Comparison of ENCODE assay signal across 26 mouse cellular contexts in genomic region chr11:98645946-98646345, GRCm38 (mm10). TPM values are rescaled to one million over a fixed set of nuclear protein-coding genes. Genes with fewer than 3 reads are reported as not detected.
DNase-seq lines count a peak whose midpoint lies in the region; ATAC-seq and TF ChIP-seq lines count a peak whose summit lies in the region.
"Had no signal": no experiment of that assay in that cellular context is flagged by ENCODE, and none has a peak within 500 bp of the region (broad histone marks: within the 10 kb centered on the region; RNA-seq: fewer than 3 reads in every experiment).

No protein-coding gene starts in this region.

- DNase-seq in kidney, adult 11 months: peak; percentile 24
- no peak for DNase-seq in kidney, postnatal 4 days
- DNase-seq in kidney, adult 2 months: peak; percentile 69
- DNase-seq in kidney, postnatal 10 days: no peak
- peak; percentile 61 for DNase-seq in kidney, adult 9 months
- DNase-seq in layer of hippocampus, adult 9-11 months: no peak
- DNase-seq: adrenal gland, adult 8-10 months; adrenal gland, postnatal 14 days; adrenal gland, postnatal 36 days; B cell, adult 2 months; cerebellum, adult 11-12 months; cerebellum, adult 2 months; cerebellum, adult 9-10 months; cerebellum, postnatal 10 days; cerebellum, postnatal 25 days had no signal

- 28% methylated on average over 2 of the region's 2 CpGs for WGBS in kidney, adult 2 months
- WGBS in kidney, embryonic 14.5 days: 75% methylated on average over 2 of the region's 2 CpGs

- H3K4me2 ChIP-seq in kidney, embryonic 14.5 days (replicated peaks; ENCODE audit: low read depth, low read length): no peak overlapping the region
- H3K4me2 ChIP-seq: embryonic facial prominence, embryonic 12.5 days; forebrain, embryonic 13.5 days had no signal

- peaks cover 12% of the 10 kb centered on the region; the same call in 1 of the 2 replicates for H3K4me1 ChIP-seq in kidney, adult 2 months (ENCODE audit: control insufficient read depth, insufficient read depth, low read length)
- H3K4me1 ChIP-seq in kidney, embryonic 14.5 days (ENCODE audit: control insufficient read depth, insufficient read depth, low read length): no peaks in the 10 kb centered on the region
- H3K4me1 ChIP-seq: embryonic facial prominence, embryonic 10.5 days; embryonic facial prominence, embryonic 12.5 days; forebrain, embryonic 13.5 days had no signal

- H3K4me3 ChIP-seq in kidney, adult 2 months (ENCODE audit: insufficient read depth, low read depth, low read length): no peak overlapping the region
- H3K4me3 ChIP-seq in kidney, embryonic 14.5 days (ENCODE audit: low read length): no peak overlapping the region
- H3K4me3 ChIP-seq: embryonic facial prominence, embryonic 10.5 days; embryonic facial prominence, embryonic 12.5 days; forebrain, embryonic 13.5 days had no signal

- TF ChIP-seq CTCF in kidney, adult 2 months (conservative IDR thresholded peaks at IDR 0.05; ENCODE audit: insufficient read depth, insufficient read length, low read depth, low read length): no peak

- H3K27ac ChIP-seq in kidney, adult 2 months (ENCODE audit: insufficient read depth, low read depth, low read length): no peak overlapping the region
- H3K27ac ChIP-seq in kidney, embryonic 14.5 days (ENCODE audit: low read depth, low read length): no peak overlapping the region
- H3K27ac ChIP-seq: embryonic facial prominence, embryonic 10.5 days; embryonic facial prominence, embryonic 12.5 days; forebrain, embryonic 13.5 days had no signal

- no peaks in the 10 kb centered on the region for H3K27me3 ChIP-seq in kidney, adult 2 months (replicated peaks; ENCODE audit: control insufficient read depth, insufficient read depth, low read length)
- no peaks in the 10 kb centered on the region for H3K27me3 ChIP-seq in kidney, embryonic 14.5 days (ENCODE audit: control insufficient read depth, insufficient read depth, low read length)
- H3K27me3 ChIP-seq: embryonic facial prominence, embryonic 12.5 days; forebrain, embryonic 13.5 days had no signal

- no peak for ATAC-seq in kidney, embryonic 14.5 days (ENCODE audit: low FRiP score, low TSS enrichment)
- ATAC-seq: activated CD4-positive, CD25-positive, alpha-beta regulatory T cell, adult 4 months; CD4-positive, CD25-positive, alpha-beta regulatory T cell, adult 4 months; forebrain, embryonic 13.5 days; Patski had no signal

- no peaks in the 10 kb centered on the region for H3K9me3 ChIP-seq in kidney, embryonic 14.5 days (ENCODE audit: control insufficient read depth, low read length)
- H3K9me3 ChIP-seq: embryonic facial prominence, embryonic 10.5 days; embryonic facial prominence, embryonic 12.5 days; forebrain, embryonic 13.5 days; G1E had no signal

- H3K36me3 ChIP-seq in kidney, adult 2 months (ENCODE audit: control insufficient read depth, insufficient read depth, low read length): no peaks in the 10 kb centered on the region
- no peaks in the 10 kb centered on the region for H3K36me3 ChIP-seq in kidney, embryonic 14.5 days (ENCODE audit: control insufficient read depth, insufficient read depth, low read length)
- H3K36me3 ChIP-seq: embryonic facial prominence, embryonic 10.5 days; embryonic facial prominence, embryonic 12.5 days; G1E had no signal

- H3K9ac ChIP-seq in kidney, embryonic 14.5 days (ENCODE audit: low read depth, low read length): no peak overlapping the region
- H3K9ac ChIP-seq: embryonic facial prominence, embryonic 12.5 days; forebrain, embryonic 13.5 days had no signal

- no peak for TF ChIP-seq POLR2A in kidney, adult 2 months (IDR thresholded peaks at IDR 0.05; ENCODE audit: low read depth, low read length)

RNA-seq across cellular contexts. Expression of gene Gsdma2, which starts 0.6 kb away (rescaled TPM):
- not detected in 2 replicates for polyA plus RNA-seq in kidney, adult 2 months (2012; rRNA removed)
- not detected in 2 replicates for polyA plus RNA-seq in kidney, embryonic 14.5 days (2014; fragmentation: Nextera tagmentation; extraction: Ambion mirVana)
- polyA plus RNA-seq: activated CD4-positive, CD25-positive, alpha-beta regulatory T cell, adult 4 months; CD4-positive, CD25-positive, alpha-beta regulatory T cell, adult 4 months; cerebellum, adult 2 months; cortical plate, adult 2 months; embryonic facial prominence, embryonic 10.5 days; embryonic facial prominence, embryonic 12.5 days; embryonic facial prominence, embryonic 14.5 days; forebrain, embryonic 11.5 days; forebrain, embryonic 13.5 days; G1E; Patski had no signal

RNA-seq across cellular contexts. Expression of gene Gsdma, which starts 18.2 kb away (rescaled TPM):
- polyA plus RNA-seq in kidney, adult 2 months (2012; rRNA removed): not detected in 2 replicates
- polyA plus RNA-seq in kidney, embryonic 14.5 days (2014; fragmentation: Nextera tagmentation; extraction: Ambion mirVana): 0.16 TPM in 1 of 2 replicates, not detected in the other
- polyA plus RNA-seq: embryonic facial prominence, embryonic 10.5 days; forebrain, embryonic 11.5 days; forebrain, embryonic 13.5 days had no signal

RNA-seq across cellular contexts. Expression of gene Gsdma3, which starts 19.8 kb away (rescaled TPM):
- not detected in 2 replicates for polyA plus RNA-seq in kidney, adult 2 months (2012; rRNA removed)
- polyA plus RNA-seq in kidney, embryonic 14.5 days (2014; fragmentation: Nextera tagmentation; extraction: Ambion mirVana): not detected in 2 replicates
- polyA plus RNA-seq: activated CD4-positive, CD25-positive, alpha-beta regulatory T cell, adult 4 months; cerebellum, adult 2 months; cortical plate, adult 2 months; embryonic facial prominence, embryonic 10.5 days; embryonic facial prominence, embryonic 12.5 days; embryonic facial prominence, embryonic 14.5 days; forebrain, embryonic 11.5 days; forebrain, embryonic 13.5 days; G1E; Patski had no signal

RNA-seq across cellular contexts. Expression of gene Gm12355, which starts 20.5 kb away (rescaled TPM):
- not detected in 2 replicates for polyA plus RNA-seq in kidney, adult 2 months (2012; rRNA removed)
- 0.60 and 1.2 TPM in 2 replicates for polyA plus RNA-seq in kidney, embryonic 14.5 days (2014; fragmentation: Nextera tagmentation; extraction: Ambion mirVana)
- polyA plus RNA-seq: G1E had no signal

RNA-seq across cellular contexts. Expression of gene Psmd3, which starts 36.4 kb away (rescaled TPM):
- polyA plus RNA-seq in kidney, adult 2 months (2012; rRNA removed): 307 and 331 TPM in 2 replicates
- 181 and 187 TPM in 2 replicates for polyA plus RNA-seq in kidney, embryonic 14.5 days (2014; fragmentation: Nextera tagmentation; extraction: Ambion mirVana)

Comparison
In these comparisons a context has a peak if more than half of its experiments do, and no peak if none do; other contexts are left out.
1. DNase-seq: peak in kidney, adult 11 months (single experiment), kidney, adult 2 months (single experiment) and kidney, adult 9 months (single experiment); none in kidney, postnatal 4 days (0 of 2), kidney, postnatal 10 days (single experiment) and layer of hippocampus, adult 9-11 months (single experiment).